ENCODE assay signal across 27 mouse cellular contexts in the genomic region with DNA sequence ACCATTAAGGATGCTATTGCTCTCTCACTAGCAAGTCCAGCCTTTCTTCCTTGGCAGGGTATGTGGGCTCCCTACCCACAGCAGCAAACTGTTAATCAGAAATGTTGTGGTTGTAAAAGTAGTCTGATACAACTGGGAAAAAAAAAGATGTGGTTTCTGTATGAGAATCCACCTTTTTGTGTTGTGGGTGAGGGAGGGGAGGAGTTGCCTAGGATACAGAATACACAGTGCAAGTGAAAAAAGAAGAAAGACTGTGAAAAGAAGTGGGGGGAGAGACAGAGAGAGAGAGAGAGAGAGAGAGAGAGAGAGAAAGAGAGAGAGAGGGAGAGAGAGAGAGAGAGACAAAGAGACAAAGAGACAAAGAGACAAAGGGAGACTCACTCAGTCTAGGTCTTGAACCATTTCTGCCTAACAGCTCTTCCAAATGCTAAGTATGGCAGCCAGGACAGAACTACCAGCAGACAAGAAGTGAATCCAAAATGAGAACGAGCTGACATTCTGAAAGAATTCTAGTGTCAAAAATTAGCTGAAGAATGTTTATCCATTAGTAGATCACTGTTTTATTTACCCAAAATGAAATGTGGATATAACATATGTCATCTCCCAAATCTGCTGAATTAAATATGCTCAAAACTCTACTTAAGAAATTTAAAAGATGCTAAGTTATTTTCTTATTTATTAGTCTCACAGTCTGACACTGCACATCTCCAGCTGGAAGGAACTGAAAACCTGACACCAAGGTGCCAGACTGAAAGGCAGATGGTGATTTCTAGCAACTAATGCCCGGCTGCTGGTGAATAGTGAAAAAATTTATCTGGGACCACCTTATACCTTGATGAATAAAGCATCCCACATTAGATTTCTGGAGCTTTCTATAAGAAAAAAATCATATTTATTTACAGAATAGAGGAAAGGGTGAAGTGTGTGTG.
DNase-seq lines count a peak whose midpoint lies in the region; ATAC-seq and TF ChIP-seq lines count a peak whose summit lies in the region.
"Had no signal": no experiment of that assay in that cellular context is flagged by ENCODE, and none has a peak within 500 bp of the region (broad histone marks: within the 10 kb centered on the region; RNA-seq: fewer than 3 reads in every experiment).

No protein-coding gene starts in this region.

- TF ChIP-seq CTCF in hindbrain, postnatal 0 days (IDR thresholded peaks at IDR 0.05; ENCODE audit: low read depth): no peak

- peak; percentile 10 for DNase-seq in hindbrain, postnatal 0 days (ENCODE audit: low spot score)
- DNase-seq in hindbrain, embryonic 14.5 days (ENCODE audit: low spot score): no peak
- DNase-seq in kidney, adult 9 months: no peak
- no peak for DNase-seq in c-Kit-positive CD71-positive TER-119-positive erythroid progenitor cells, embryonic 14.5 days (ENCODE audit: low spot score)
- DNase-seq: adrenal gland, postnatal 25 days; B cell, adult 2 months; cerebellum, adult 8-10 months; embryo, embryonic 11 days; gastrocnemius, postnatal 14 days; heart, postnatal 14 days; kidney, adult 18-20 months; kidney, postnatal 4 days; layer of hippocampus, postnatal 36 days; left cerebral cortex, postnatal 4 days; liver, postnatal 0 days; lung, postnatal 4 days; right cerebral cortex, adult 18-20 months; spleen, adult 18-20 months; thymus, adult 2 months; thymus, postnatal 36 days had no signal

- no peak overlapping the region for H3K4me3 ChIP-seq in hindbrain, postnatal 0 days (ENCODE audit: low read length)
- H3K4me3 ChIP-seq in hindbrain, embryonic 14.5 days (replicated peaks; ENCODE audit: low read length): no peak overlapping the region
- no peak overlapping the region for H3K4me3 ChIP-seq in forebrain, embryonic 12.5 days (replicated peaks)
- H3K4me3 ChIP-seq in forebrain, embryonic 15.5 days: no peak overlapping the region
- no peak overlapping the region for H3K4me3 ChIP-seq in midbrain, embryonic 16.5 days (ENCODE audit: low read depth, low read length)
- H3K4me3 ChIP-seq: embryonic facial prominence, embryonic 12.5 days; hindbrain, embryonic 12.5 days; liver, embryonic 12.5 days; megakaryocyte, embryonic 14.5 days had no signal

- H3K9me3 ChIP-seq in hindbrain, postnatal 0 days (ENCODE audit: low read length): no peaks in the 10 kb centered on the region
- no peaks in the 10 kb centered on the region for H3K9me3 ChIP-seq in hindbrain, embryonic 14.5 days (ENCODE audit: control insufficient read depth, low read length)
- no peaks in the 10 kb centered on the region for H3K9me3 ChIP-seq in forebrain, embryonic 12.5 days
- no peaks in the 10 kb centered on the region for H3K9me3 ChIP-seq in forebrain, embryonic 15.5 days
- no peaks in the 10 kb centered on the region for H3K9me3 ChIP-seq in midbrain, embryonic 16.5 days (replicated peaks; ENCODE audit: control insufficient read depth, low read length, poor library complexity, severe bottlenecking)
- H3K9me3 ChIP-seq: embryonic facial prominence, embryonic 12.5 days; hindbrain, embryonic 12.5 days; liver, embryonic 12.5 days had no signal

- H3K4me2 ChIP-seq in hindbrain, postnatal 0 days (ENCODE audit: low read depth, low read length): no peak overlapping the region
- no peak overlapping the region for H3K4me2 ChIP-seq in hindbrain, embryonic 14.5 days (replicated peaks)
- no peak overlapping the region for H3K4me2 ChIP-seq in forebrain, embryonic 12.5 days
- no peak overlapping the region for H3K4me2 ChIP-seq in forebrain, embryonic 15.5 days (replicated peaks)
- H3K4me2 ChIP-seq in midbrain, embryonic 16.5 days (ENCODE audit: low read length): no peak overlapping the region
- H3K4me2 ChIP-seq: embryonic facial prominence, embryonic 12.5 days; hindbrain, embryonic 12.5 days; liver, embryonic 12.5 days had no signal

- H3K27me3 ChIP-seq in hindbrain, postnatal 0 days (ENCODE audit: insufficient read depth, low read length): no peaks in the 10 kb centered on the region
- H3K27me3 ChIP-seq in hindbrain, embryonic 14.5 days (ENCODE audit: control insufficient read depth, insufficient read depth, low read length): no peaks in the 10 kb centered on the region
- H3K27me3 ChIP-seq in forebrain, embryonic 12.5 days: no peaks in the 10 kb centered on the region
- no peaks in the 10 kb centered on the region for H3K27me3 ChIP-seq in forebrain, embryonic 15.5 days
- no peaks in the 10 kb centered on the region for H3K27me3 ChIP-seq in midbrain, embryonic 16.5 days (ENCODE audit: control insufficient read depth, insufficient read depth, low read depth, low read length)
- H3K27me3 ChIP-seq: embryonic facial prominence, embryonic 12.5 days; hindbrain, embryonic 12.5 days; liver, embryonic 12.5 days; megakaryocyte, embryonic 14.5 days had no signal

- H3K27ac ChIP-seq in hindbrain, postnatal 0 days: no peak overlapping the region
- no peak overlapping the region for H3K27ac ChIP-seq in hindbrain, embryonic 14.5 days
- 0 out of 2 replicates have a peak overlapping the region, but pooled peaks have one; percentile 5 for H3K27ac ChIP-seq in forebrain, embryonic 12.5 days
- H3K27ac ChIP-seq in forebrain, embryonic 15.5 days (replicated peaks): peak overlapping the region; percentile 56
- H3K27ac ChIP-seq in midbrain, embryonic 16.5 days (ENCODE audit: low read length): no peak overlapping the region; the same call in 1 of the 2 replicates
- H3K27ac ChIP-seq: embryonic facial prominence, embryonic 12.5 days; hindbrain, embryonic 12.5 days; liver, embryonic 12.5 days had no signal

- WGBS in hindbrain, postnatal 0 days: 34% methylated on average over 2 of the region's 2 CpGs
- WGBS in hindbrain, embryonic 14.5 days: 44% methylated on average over 2 of the region's 2 CpGs
- 69% methylated on average over 2 of the region's 2 CpGs for WGBS in forebrain, embryonic 12.5 days
- 35% methylated on average over 2 of the region's 2 CpGs for WGBS in forebrain, embryonic 15.5 days
- WGBS in midbrain, embryonic 16.5 days: 44% methylated on average over 2 of the region's 2 CpGs

- no peak overlapping the region for H3K9ac ChIP-seq in hindbrain, postnatal 0 days (replicated peaks; ENCODE audit: low read length)
- H3K9ac ChIP-seq in hindbrain, embryonic 14.5 days: no peak overlapping the region
- H3K9ac ChIP-seq in forebrain, embryonic 12.5 days: no peak overlapping the region
- H3K9ac ChIP-seq in forebrain, embryonic 15.5 days (replicated peaks): no peak overlapping the region
- no peak overlapping the region for H3K9ac ChIP-seq in midbrain, embryonic 16.5 days (ENCODE audit: low read depth, low read length)
- H3K9ac ChIP-seq: embryonic facial prominence, embryonic 12.5 days; hindbrain, embryonic 12.5 days; liver, embryonic 12.5 days; liver, postnatal 0 days had no signal

- ATAC-seq in hindbrain, postnatal 0 days: no peak
- no peak for ATAC-seq in hindbrain, embryonic 14.5 days (ENCODE audit: low FRiP score)
- peak; percentile 63; the same call in 1 of the 2 replicates for ATAC-seq in forebrain, embryonic 12.5 days (ENCODE audit: low FRiP score)
- ATAC-seq in forebrain, embryonic 15.5 days (replicated peaks): peak; percentile 88
- ATAC-seq in midbrain, embryonic 16.5 days: peak; percentile 60
- ATAC-seq: liver, embryonic 12.5 days; liver, postnatal 0 days had no signal

- H3K36me3 ChIP-seq in hindbrain, postnatal 0 days (ENCODE audit: insufficient read depth, low read length): no peaks in the 10 kb centered on the region
- H3K36me3 ChIP-seq in hindbrain, embryonic 14.5 days (replicated peaks; ENCODE audit: control insufficient read depth, insufficient read depth): no peaks in the 10 kb centered on the region
- H3K36me3 ChIP-seq in forebrain, embryonic 12.5 days (replicated peaks): no peaks in the 10 kb centered on the region
- H3K36me3 ChIP-seq in forebrain, embryonic 15.5 days: no peaks in the 10 kb centered on the region
- no peaks in the 10 kb centered on the region for H3K36me3 ChIP-seq in midbrain, embryonic 16.5 days (ENCODE audit: control insufficient read depth, insufficient read depth, low read length)
- H3K36me3 ChIP-seq: embryonic facial prominence, embryonic 12.5 days; hindbrain, embryonic 12.5 days; liver, embryonic 12.5 days had no signal

- no peaks in the 10 kb centered on the region for H3K4me1 ChIP-seq in hindbrain, postnatal 0 days (ENCODE audit: insufficient read depth, low read length)
- H3K4me1 ChIP-seq in hindbrain, embryonic 14.5 days (replicated peaks; ENCODE audit: control insufficient read depth, insufficient read depth, low read length): no peaks in the 10 kb centered on the region
- peaks cover 2% of the 10 kb centered on the region; the same call in 1 of the 2 replicates for H3K4me1 ChIP-seq in forebrain, embryonic 12.5 days
- H3K4me1 ChIP-seq in forebrain, embryonic 15.5 days: peaks cover 8% of the 10 kb centered on the region
- no peaks in the 10 kb centered on the region for H3K4me1 ChIP-seq in midbrain, embryonic 16.5 days (ENCODE audit: control insufficient read depth, insufficient read depth, low read length)
- H3K4me1 ChIP-seq: embryonic facial prominence, embryonic 12.5 days; hindbrain, embryonic 12.5 days; liver, embryonic 12.5 days; megakaryocyte, embryonic 14.5 days had no signal

Comparison
In these comparisons a context has a peak if more than half of its experiments do, and no peak if none do; other contexts are left out.
1. ATAC-seq: peak in forebrain, embryonic 12.5 days (single experiment), forebrain, embryonic 15.5 days (single experiment) and midbrain, embryonic 16.5 days (single experiment); none in hindbrain, postnatal 0 days (single experiment) and hindbrain, embryonic 14.5 days (single experiment).
2. H3K27ac ChIP-seq: peak in forebrain, embryonic 12.5 days (single experiment) and forebrain, embryonic 15.5 days (single experiment); none in hindbrain, postnatal 0 days (single experiment), hindbrain, embryonic 14.5 days (single experiment) and midbrain, embryonic 16.5 days (single experiment).